Mouse (Mus musculus): ENCODE results near the gene Myh11.

Myh11 gene

DNA sequence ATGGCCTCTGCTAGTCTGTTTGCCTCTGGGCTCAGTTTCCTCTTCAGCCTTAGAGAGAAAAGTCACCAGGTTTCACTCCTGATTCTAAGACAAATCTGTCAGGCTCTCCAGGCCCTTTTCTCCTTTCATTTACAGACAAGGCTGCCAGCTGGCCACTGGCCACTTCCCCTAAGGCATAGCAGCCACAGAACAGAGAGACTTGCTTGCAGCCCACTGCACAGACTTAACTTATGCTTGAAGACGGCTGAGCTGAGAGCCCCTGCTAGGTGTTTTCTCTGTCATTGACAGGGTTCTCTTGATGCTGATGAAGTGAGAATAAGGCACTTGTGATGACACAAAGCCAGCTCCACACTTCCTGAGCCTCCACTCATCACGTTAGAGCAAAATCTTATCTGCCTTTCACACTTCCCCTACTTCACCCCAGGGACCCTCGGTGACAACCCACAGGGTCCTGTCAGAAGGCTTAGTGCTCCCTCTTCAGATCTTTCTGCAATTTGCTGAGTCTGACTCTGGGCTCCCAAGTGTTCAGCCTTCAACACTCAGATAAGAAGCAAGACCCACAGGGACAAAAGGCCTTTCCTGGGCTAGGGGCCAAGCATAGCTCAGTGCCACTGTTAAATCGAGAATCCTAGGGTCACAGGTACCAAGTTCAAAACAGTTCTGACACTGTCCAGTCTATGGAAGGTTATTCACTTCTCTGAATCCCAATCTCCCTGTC lies 25.8 kb downstream of the Myh11 start:
- DNase-seq = no peak

DNA sequence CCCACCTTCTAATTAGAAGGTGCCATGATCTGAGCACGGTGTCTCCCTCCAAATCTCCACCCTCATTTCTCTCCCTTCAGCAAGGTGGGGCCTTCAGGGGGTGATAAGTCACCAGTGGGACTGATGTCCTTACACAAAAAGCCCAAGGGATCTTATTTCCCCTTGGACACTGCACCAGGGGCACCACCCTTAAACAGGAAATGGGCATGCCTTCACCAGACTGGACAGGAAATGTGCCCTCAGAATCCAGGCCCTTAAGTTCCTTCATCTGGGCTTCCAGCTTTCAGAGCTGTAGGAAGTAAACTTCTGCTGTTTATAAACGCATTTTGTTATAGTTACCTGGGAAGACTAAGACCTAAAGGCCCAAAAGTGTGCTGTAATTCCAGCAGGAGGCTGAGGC lies 26.7 kb downstream of the Myh11 start:
- no peak for DNase-seq

DNA sequence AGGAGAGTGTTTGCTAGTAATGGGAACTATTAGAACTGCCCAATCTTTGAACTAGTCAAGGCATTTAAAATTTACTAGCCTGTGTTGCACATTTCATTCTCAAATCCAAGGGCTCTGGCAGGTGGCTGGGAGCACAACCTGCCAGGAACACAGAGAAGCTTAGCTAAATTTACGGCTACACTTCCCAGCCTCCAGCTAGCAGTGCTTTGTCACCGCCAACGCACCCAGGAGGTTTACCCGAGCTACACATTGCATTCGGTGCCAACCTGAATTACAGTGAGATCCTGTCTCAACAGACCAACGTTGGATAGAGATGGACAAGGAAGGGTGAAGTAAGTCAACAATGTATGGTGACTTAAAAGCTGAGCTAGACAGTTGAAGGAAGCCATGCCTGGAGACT lies 27.9 kb downstream of the Myh11 start:
- no peak for DNase-seq

DNA sequence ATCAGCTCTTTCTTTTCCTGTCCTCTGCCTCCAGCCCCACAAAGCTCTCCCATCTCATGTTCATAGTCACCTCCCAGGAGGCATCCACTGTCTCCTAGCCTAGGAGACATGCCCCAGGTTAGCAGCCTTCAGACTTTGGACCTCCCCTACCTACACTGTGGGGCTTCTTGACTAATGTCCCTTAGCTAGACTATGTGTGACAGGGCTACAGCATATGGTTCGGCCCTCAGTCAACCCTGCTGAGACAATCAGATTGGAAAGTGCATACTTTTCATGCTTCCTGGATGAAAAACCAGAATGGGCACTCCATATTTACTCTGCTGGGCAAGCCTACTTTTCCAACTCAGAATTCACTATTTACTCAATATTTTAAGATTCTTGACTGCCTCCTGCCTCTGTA lies 28.8 kb downstream of the Myh11 start:
- DNase-seq = no peak

DNA sequence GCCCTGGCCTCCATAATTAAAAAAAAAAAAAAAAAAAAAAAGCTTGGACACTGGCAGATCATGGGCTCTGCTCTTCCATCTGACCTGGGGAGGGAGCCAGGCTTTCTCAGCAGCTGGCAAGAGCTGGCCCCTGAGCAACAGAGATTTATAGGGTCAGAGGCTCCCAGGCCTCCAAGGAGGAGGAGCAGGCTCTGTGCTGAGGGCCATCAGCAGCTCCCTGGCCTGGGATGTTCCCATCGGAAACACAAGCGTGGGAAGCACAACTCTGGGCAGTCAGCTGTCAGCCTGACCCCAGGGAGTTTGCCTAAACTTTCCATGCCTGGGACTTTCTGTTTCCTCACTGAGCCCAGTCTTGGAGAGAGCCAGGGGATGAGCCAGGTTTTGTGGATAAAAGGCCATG lies 32.3 kb downstream of the Myh11 start:
- DNase-seq = no peak

DNA sequence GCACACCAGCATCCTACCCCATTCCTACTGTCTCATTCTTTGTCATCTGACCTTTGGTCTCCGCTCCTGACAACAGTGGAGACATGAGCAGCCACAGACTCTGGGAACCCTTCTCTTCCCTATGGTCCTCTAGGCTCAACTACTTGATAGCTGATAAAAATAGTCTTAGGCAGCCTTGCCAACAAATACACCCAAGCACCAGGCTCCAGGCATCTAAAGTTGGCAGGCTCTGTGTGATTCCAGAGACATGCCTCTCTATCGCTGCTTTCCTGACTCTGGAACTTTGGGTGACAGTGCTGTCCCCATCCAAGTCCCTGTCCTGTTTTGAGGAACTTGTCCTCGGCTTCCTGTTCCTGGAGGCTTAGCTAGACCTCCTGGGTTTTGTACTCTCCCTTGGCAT lies 37.6 kb downstream of the Myh11 start:
- DNase-seq = no peak

DNA sequence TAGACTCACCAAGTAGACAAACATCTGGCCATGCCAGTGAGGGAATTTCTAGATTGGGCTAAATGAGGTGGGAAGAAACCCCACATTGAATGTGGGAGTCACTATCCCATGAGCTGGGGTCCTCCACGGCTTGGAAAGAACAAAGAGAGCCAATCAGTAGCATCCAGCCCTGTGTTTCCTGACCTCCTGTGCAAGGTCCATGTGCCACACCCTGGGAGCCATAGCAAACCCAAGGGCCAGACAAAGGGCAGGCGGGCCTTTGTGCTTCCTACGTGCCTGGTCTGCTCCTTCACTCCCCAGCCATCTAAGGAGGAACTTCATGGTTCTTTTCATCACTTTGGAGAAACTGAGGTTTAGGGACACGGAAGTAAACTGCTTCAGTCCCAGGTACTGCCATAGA lies 38.3 kb downstream of the Myh11 start:
- DNase-seq = no peak

DNA sequence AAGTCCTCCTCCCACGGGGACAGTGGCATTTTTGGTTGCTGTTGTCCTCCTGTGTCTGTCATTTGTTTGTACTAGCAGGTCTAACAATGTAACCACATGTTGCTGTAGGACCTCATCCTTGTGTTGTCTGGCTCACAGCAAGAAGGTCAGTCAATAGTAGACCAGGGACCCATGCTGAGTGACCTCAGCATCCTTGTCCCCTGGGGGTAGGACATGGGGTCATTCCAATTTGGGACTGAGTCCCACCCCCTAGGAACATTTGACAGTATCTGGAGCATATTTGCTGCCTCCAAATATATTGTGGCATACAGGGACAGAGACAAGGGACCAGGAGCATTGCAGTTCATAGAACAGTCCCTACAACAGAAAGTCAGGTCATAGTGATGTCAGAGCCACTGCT lies 41.3 kb downstream of the Myh11 start:
- no peak for DNase-seq

DNA sequence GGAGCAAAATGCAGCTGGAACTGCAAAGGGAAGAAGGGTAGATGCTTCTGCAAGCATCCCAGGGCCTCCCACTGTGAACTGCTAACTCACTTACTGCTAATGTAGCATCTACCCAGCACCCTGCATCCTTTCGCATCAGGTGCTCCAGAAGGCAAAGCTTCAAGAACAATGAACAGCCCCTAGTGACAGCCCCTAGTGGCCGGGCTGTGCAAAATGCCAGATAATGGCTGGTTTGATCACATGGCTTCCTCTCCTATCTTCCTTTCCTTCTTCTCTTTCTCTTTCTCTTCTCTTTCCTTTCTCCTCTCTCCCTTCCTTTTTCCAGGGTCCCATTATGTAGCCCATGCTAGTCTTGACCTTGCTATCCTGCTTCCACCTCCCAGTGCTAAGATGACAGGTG lies 48.6 kb downstream of the Myh11 start:
- no peak for DNase-seq

DNA sequence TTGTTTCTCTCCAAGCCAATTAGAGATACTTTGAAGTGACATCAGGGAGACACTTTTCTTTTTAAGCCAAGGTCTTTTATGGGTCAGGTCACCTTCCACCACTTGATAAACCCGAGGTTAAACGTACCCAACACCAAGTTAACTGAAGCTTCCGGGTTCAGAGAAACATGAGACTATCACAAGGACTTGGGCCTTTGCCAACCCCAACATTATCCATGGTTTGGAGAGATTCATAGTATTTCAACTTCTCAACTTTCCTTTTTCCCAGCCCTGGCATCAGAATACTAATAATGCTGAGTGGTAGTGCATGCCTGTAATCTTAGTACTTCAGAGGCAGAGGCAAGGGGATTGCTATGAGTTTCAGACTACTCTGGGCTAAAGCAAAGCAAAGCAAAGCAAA lies 49.1 kb downstream of the Myh11 start:
- no peak for DNase-seq

DNA sequence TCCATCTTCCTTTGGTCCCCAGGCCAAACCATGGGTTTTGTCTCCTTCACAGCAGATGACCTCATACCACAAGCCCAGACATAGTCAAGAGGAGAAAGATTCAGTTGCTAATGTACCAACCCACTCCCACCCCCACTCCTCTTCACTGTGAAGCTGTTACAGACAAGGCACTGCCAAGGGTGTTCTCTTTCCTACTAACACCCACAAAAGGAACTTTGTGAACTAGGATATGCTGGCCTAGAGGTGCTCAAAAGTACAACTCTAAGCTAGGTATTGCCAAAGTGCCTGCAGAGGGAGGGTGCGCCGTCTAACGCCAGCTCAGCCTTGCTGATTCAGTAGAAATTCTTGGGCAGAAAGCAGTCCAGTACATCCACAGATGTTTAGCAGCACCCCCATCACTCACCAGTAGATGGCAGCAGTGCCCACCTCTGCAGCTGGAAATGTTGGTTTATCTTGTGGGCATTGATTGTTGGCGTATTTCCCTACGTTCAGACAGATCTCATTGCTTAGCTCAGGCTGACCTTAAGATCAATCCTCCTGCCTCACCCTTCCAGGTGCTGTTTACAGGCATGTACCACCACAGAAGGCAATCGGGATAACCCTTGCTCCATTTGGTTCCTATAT lies 54.0 kb downstream of the Myh11 start:
- DNase-seq = peak; percentile 23

DNA sequence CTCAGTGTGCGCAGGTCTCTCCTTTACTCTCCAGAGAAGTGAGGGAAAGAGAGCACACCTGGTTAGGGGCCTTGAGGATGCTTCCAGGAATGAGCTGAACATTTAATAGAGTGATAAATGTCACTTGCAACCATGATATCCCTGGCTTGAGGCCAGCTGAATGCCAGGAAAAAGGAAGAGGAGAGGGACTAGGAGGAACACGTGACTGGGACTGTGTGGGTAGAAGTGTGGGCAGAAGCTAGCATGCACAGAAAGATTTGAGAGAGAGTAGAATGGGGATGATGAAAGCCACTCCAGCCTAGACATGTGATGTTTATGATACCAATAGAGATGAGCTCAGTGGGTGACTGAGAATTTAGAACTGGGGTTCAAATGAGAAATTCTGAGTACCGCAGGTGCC lies 76.0 kb downstream of the Myh11 start:
- no peak for DNase-seq

DNA sequence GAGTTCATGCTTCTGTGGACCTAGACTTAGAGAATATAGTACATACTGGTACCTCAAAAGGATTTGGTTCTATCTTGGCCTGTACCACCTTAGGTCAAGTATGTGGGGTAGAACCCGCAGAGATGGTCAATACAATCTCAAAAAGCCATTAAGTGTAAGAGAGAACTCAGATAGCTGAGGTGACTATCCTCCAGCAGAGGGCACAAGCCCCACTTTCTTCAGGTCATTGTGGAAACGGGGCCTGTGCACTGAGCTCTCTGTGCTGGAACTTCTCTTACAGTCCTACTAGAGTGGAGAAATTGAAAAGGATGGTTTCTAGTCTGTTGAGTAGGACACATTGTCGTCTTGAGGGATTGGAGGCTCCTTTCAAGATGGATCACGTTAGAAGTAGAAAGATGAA lies 92.4 kb downstream of the Myh11 start:
- DNase-seq = no peak

DNA sequence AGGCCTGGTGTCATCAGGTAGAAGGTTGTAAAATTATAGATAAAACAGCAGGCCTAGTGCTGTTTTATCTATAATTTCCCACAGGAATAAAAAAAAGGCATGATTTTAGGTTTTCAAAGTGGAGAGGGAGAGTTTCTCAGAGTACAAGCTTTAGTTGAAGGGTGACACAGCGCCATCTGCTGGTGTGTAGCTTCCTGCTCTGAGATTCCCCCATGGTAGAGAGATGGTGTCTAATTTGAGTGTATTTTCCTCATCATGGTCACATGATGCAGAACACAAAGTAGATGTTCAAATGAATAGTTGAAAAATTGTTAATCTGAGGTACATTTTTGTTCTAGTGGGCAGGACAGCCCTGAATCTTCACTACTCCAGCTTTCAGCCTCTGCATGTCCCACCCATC lies 95.7 kb downstream of the Myh11 start:
- peak; percentile 12 for DNase-seq

DNA sequence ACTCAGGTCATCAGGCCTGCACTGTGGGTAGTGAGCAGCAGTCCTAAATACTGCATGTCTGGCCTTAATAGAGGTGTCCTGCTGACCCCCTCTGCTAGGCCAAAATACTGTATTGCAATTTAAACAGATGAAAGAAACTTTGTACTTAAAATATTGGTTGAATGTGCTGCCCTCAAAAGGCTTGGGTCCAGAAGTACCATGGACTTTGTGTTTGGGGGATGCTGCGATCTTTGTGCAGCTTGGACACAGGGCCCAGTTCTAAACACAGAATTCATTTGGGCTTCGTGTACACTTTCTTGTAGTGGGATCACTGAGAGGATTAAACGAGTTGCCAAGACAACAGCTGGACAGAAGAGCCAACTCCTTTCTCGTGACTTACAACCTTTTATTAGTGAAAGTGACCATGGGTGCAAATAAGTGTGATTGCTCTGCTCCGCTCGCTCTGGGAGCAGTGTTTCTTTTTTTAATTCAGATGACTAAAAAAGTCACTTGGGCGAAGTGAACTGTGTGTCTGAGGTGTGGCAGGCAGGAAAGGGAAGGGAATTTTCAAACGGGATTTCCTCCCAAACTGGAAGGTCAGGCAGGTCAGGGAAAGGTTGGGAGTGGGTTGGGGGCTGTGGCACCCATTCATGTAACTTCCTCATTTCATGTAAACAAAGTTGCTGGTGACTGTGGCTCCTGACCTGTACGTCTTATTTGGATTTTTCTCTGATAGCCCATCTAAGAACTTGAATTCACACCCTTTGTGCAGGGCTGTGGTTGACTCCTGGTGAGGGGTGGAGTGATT lies 96.8 kb downstream of the Myh11 start:
- DNase-seq = no peak

DNA sequence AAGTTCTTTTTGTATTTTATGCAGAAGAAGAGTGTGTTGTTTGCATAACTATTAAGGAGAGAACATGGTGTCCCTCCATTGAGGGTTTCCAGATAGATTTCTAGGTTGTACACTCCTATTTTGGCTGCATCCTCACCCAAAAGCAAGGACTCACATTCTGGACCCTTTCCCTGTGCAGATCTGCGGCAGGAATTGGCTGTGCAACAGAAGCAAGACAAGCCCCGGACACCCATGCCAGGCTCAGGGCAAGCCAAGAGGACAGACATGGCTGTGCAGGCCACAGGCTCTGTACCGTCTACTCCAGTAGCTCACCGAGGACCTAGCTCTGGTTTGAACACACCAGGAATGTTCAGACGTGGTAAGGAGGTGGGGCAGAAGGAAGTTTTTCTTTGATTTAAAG lies 105.7 kb downstream of the Myh11 start:
- no peak for DNase-seq

DNA sequence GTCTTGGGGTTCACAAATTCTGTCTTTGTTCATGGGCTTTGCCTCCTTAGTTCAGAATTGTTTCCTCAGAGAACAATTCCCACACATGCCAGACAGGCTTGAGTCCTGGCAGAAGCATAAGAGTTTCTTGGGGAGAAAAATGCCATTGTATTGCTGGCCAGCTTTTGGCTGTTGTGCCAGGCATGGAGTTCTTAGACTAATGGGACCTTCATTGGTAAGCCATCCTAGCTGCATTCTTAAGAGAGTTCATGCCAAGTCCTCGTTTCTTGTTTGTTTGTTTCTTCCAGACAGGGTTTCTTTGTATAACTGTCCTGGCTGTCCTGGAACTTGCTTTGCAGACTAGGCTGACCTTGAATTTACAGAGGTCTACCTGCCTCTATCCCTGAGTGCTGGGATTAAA lies 107.3 kb downstream of the Myh11 start:
- DNase-seq = no peak

DNA sequence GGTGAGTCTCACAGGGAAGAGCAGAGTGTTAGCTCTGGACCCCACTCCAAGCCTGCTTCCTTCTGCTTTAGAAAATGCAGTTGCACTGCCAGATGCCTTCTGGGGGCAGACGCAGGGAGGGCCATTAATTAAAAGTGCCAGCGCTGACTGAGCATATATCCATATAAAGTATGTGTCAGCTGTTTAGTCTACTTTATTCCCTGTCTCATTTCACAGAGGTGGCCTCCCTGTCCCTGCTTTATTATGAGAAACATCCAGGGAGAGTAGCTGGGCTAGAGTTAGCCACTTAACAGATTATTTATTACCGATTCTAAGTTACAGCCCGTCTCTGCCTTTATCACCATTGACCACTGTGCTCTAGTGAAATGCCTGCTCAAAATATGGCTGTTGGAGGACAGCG lies 108.8 kb downstream of the Myh11 start:
- no peak for DNase-seq

DNA sequence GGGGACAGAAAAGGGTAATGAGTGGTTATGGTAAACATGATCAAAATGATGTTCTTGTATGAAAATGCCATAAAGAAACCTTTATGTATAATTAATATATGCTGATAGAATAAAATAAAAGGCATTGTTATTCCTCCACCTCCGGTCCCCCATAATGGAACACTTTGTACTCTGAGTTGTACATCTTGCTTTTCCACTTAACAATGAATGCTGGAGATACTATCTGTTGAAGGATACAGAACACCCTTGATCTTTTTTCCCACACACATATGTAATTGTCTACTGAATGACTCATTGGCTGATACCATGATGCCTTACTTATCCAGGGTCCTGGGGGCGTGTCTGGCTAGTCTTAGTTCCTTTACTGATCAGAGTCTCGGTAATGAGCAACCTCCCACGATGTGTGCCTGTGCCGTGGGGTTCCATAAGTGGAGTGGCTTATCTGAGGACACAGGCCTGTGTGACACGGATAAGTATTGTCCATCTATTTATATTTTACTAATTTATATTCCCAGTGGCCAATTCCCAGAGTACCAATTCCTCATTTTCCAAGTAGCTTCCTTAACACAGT lies 110.9 kb downstream of the Myh11 start:
- no peak for DNase-seq

DNA sequence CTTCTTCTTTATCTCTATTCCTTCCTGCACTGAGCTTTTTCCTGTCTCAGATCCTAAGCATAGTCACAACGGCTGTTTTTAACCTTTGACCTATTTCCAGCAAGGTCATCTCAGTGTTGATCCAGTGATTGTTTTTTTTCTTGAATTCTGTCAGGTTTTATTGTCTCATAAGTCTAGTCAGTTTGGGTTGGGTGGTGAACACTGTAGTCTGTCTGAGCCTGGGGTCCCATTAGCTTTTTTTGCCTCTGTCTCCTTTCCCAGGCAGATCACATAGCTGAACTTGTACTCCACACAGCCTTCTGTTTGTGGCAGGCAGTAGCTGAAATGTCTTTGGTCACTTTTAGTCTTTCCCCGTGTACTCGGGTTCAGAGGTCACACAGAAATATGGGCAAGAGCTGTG lies 113.1 kb downstream of the Myh11 start:
- no peak for DNase-seq

DNA sequence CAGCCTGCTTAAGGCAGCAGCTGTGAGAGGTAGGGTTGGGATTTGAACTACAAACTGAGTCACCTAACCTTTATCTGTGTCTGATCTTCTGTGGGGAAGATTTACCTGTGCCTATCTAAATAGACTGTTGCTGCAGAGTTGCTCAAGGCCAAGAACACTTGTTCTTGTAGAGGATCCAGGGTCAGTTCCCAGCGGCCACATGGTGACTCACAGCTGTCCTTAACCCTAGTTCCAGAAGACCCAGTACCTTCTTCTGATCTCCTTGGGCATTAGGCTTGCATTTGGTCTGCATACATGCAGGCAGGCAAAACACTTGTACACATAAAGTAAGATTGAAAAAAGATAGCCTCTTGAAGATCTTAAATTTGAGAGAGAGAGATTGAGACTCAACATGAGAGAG lies 121.5 kb downstream of the Myh11 start:
- no peak for DNase-seq

DNA sequence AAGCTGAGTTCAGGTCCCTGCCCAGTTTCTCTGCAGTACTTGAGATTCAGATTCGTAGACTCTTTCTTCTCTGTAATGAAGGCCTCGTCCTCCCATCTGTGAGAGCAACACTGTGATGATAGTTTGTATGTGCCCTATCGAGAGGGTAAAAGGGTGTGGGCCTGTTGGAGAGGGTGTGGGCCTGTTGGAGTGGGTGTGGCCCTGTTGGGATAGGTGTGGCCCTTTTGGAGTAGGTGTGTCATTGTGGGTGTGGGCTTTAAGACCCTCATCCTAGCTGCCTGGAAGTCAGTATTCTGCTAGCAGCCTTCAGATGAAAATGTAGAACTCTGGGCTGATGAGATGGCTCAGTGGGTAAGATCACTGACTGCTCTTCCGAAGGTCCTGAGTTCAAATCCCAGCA lies 124.7 kb downstream of the Myh11 start:
- no peak for DNase-seq

DNA sequence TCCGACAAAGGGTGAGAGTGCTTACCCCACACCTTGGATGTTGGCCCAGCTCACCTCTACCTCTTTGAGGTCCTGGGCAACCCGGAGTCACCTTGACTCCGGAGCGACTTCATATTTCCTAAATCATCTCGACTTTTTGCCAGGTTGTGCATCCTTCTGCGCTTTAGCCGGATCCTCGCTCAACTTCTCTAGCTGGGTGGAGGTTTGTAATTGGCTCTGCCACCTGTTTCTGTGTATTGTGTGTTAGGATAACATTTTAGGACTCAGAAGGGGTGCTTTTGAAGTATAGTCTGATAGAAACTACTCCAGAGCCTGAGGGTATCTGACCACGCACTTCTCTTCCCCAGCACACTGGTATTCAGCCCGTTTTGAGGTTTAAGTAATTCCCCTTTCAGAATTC lies 127.4 kb downstream of the Myh11 start:
- no peak for DNase-seq

DNA sequence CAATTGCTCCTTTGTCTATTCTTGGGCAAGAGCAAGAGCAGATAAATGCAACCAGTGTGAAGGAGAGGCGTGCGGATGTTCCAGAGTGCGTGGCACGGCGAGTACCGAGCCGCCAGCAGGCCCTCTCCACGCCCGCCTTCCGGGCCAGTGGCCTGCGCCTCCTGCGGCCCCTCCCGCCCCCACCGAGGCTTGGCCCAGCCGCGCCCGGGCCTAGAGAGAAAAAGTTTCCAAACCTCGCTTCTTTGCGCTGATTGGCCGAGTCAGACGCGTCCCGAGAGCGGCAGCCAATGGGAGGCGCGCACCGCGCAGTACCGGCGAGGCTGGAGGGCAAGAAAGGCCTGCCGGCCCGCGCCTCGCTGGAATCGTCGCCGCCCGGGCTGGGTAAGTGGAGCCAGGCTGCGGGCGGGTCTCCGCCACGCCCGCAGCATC lies 128.2 kb downstream of the Myh11 start, which contains the start of the genes Nde1 and Marf1:
Gene Nde1, plus strand, starts transcription at position 288 of the 429 bp plus-strand sequence.
Gene Marf1, minus strand, starts transcription at position 364 of the 429 bp plus-strand sequence.
- DNase-seq = peak; percentile 69

All from cerebellum, adult 11-12 months (tissue).